Mouse (Mus musculus): ENCODE measurements at regions not wholly inside any gene's neighbourhood (a gene's known extent, or its start where the extent isn't known, plus 50 kb on each side); places are given as distances from the start of the nearest gene placed in this dataset.

GRCm38 (mm10) chr2:170206442-170206754 is 58.5 kb upstream of the Zfp217 start:
- TF ChIP-seq TAL1 (IDR thresholded peaks at IDR 0.05; ENCODE audit: low read length): no peak
- TF ChIP-seq GATA1 (IDR thresholded peaks at IDR 0.05; ENCODE audit: low read length): no peak
